Mouse (Mus musculus) heart, postnatal 10 days (tissue): ENCODE results near the gene Lilr4b. TPM values are rescaled to one million over a fixed set of nuclear protein-coding genes. Genes with fewer than 3 reads are reported as not detected.
"Not testable (repeated sequence)": the region's sequence is repeated elsewhere in the genome, so short reads cannot be mapped to it uniquely, and the experiment has no call there.

Source experiments
- DNase-seq, 2 experiments: peaks; one replicate each; pipeline ENCODE4 v3.0.0; 2021
- intact Hi-C: fragments of 180-260 bp; cut with DNase I; formaldehyde crosslinking; loops from one replicate; pipeline ENCODE4 v1.15.1; 2025
- total RNA-seq, 2 experiments: library from RNA; stranded (reverse); gene quantifications; 2 replicates each; pipeline ENCODE4 v1.2.3; 2021

The Lilr4b gene
- 1 to 10 TPM; 1.4 to 1.9 TPM for total RNA-seq

- intact Hi-C loops, DNase-seq: not testable (repeated sequence)
Observed at GRCm38 (mm10) chr10:51480397-51480796, at the start of gene Lilr4b, which contains the start of gene Gm49339. TSS of gene Lilr4b (plus strand) at chr10:51480632. TSS of gene Gm49339 (plus strand) at chr10:51480612.

- no peak for DNase-seq
- intact Hi-C loops: no loop called here
Observed at GRCm38 (mm10) chr10:51432940-51433339, 47.5 kb upstream of the Lilr4b start.

- intact Hi-C loops: no loop called here
- no peak for DNase-seq
Observed at GRCm38 (mm10) chr10:51435684-51436083, 44.7 kb upstream of the Lilr4b start.

- no peak for DNase-seq
- intact Hi-C loops: no loop called here
Observed at GRCm38 (mm10) chr10:51451610-51452009, 28.8 kb upstream of the Lilr4b start.

GRCm38 (mm10) chr10:51453616-51454298 lies 26.7 kb upstream of the Lilr4b start:
- peak in 1 of 2 experiments; percentile 3 for DNase-seq
- intact Hi-C loops: no loop called here

GRCm38 (mm10) chr10:51454365-51454764 lies 26.1 kb upstream of the Lilr4b start:
- intact Hi-C loops: no loop called here
- DNase-seq: no peak

GRCm38 (mm10) chr10:51455762-51456161 lies 24.7 kb upstream of the Lilr4b start:
- intact Hi-C loops: no loop called here
- peak in 1 of 2 experiments; percentile 3 for DNase-seq

- no peak for DNase-seq
- intact Hi-C loops: no loop called here
Observed at GRCm38 (mm10) chr10:51456369-51456768, 24.1 kb upstream of the Lilr4b start.

- DNase-seq, intact Hi-C loops: not testable (repeated sequence)
Observed at GRCm38 (mm10) chr10:51463800-51464199, 16.6 kb upstream of the Lilr4b start.

GRCm38 (mm10) chr10:51490691-51491090 lies 10.3 kb downstream of the Lilr4b start, which contains the start of gene Lilrb4a:
TSS of gene Lilrb4a (plus strand) at chr10:51490956.
- intact Hi-C loops, DNase-seq: not testable (repeated sequence)

GRCm38 (mm10) chr10:51520021-51520420 lies 39.6 kb downstream of the Lilr4b start:
- DNase-seq: no peak
- intact Hi-C loops: no loop called here

GRCm38 (mm10) chr10:51521453-51521852 lies 41.0 kb downstream of the Lilr4b start:
- intact Hi-C loops: no loop called here
- DNase-seq: no peak

- intact Hi-C loops: no loop called here
- DNase-seq: no peak
Observed at GRCm38 (mm10) chr10:51526090-51526489, 45.7 kb downstream of the Lilr4b start.

- intact Hi-C loops: no loop called here
- DNase-seq: no peak
Observed at GRCm38 (mm10) chr10:51526633-51527032, 46.2 kb downstream of the Lilr4b start.

GRCm38 (mm10) chr10:51528840-51529434 lies 48.5 kb downstream of the Lilr4b start:
- intact Hi-C loops: no loop called here
- DNase-seq: no peak

- no peak for DNase-seq
- intact Hi-C loops: no loop called here
Observed at GRCm38 (mm10) chr10:51529497-51529896, 49.1 kb downstream of the Lilr4b start.

- intact Hi-C loops: no loop called here
Observed at GRCm38 (mm10) chr10:51530813-51531212, 50.4 kb downstream of the Lilr4b start.

More at GRCm38 (mm10) chr10:51530813-51531212, 50.4 kb downstream of the Lilr4b start:
- DNase-seq: no peak

Other genes with a start within 250 kb of the Lilr4b start
- gene Gm49339, start within 50 bp of the Lilr4b start, total RNA-seq: 1 to 10 TPM in 1 of 2 experiments, under 1 TPM in 1; 0.62 to 1.4 TPM
- gene Lilrb4a, start 10.3 kb downstream of the Lilr4b start, total RNA-seq: 1 to 10 TPM in 1 of 2 experiments, under 1 TPM in 1; 0.79 to 1.7 TPM
- not detected for gene Fam162b, start 109.9 kb downstream of the Lilr4b start, total RNA-seq
- not detected for gene Gprc6a, start 150.8 kb downstream of the Lilr4b start, total RNA-seq
- gene Rfx6, start 197.1 kb downstream of the Lilr4b start, total RNA-seq: not detected